Mouse (Mus musculus) ES-Bruce4 (cell line): Measurements from ENCODE around the gene Kcnk16. TPM values are rescaled to one million over a fixed set of nuclear protein-coding genes. Genes with fewer than 3 reads are reported as not detected.

Experiments
- H3K27ac ChIP-seq: 2 replicates; pipeline ENCODE4 v1.5.1; 2012; ENCODE audit warnings: low read length, inconsistent platforms; ENCODE audit not compliant: insufficient read depth
- H3K27me3 ChIP-seq: 2 replicates; pipeline ENCODE4 v1.6.1; 2012; ENCODE audit warnings: mild to moderate bottlenecking, low read length, inconsistent platforms; ENCODE audit not compliant: control insufficient read depth, poor library complexity, insufficient read depth, severe bottlenecking
- H3K36me3 ChIP-seq: 2 replicates; pipeline ENCODE4 v1.6.1; 2012; ENCODE audit warnings: inconsistent platforms, mild to moderate bottlenecking, low read length, moderate library complexity; ENCODE audit not compliant: control insufficient read depth, poor library complexity, insufficient read depth, severe bottlenecking
- H3K4me1 ChIP-seq: one replicate; pipeline ENCODE4 v1.8.1; 2011; ENCODE audit warnings: low read length; ENCODE audit not compliant: control insufficient read depth, insufficient read depth
- H3K4me3 ChIP-seq: 2 replicates; pipeline ENCODE4 v1.5.1; 2011; ENCODE audit warnings: low read depth, mild to moderate bottlenecking, low read length
- H3K9ac ChIP-seq: 2 replicates; pipeline ENCODE4 v1.6.1; 2012; ENCODE audit warnings: low read depth, mild to moderate bottlenecking, inconsistent platforms; ENCODE audit not compliant: poor library complexity, severe bottlenecking
- H3K9me3 ChIP-seq: replicated peaks from 2 replicates; pipeline ENCODE4 v1.6.1; 2012; ENCODE audit warnings: mild to moderate bottlenecking, low read length, inconsistent platforms; ENCODE audit not compliant: control insufficient read depth, poor library complexity, insufficient read depth, severe bottlenecking
- CTCF ChIP-seq: IDR thresholded peaks from one replicate; pipeline ENCODE4 v1.8.1; 2011; ENCODE audit warnings: low read depth, low read length
- EP300 ChIP-seq: IDR thresholded peaks from 2 replicates; pipeline ENCODE4 v1.6.1; 2011; ENCODE audit warnings: low read depth, low read length; ENCODE audit not compliant: insufficient read depth
- POLR2A ChIP-seq: IDR thresholded peaks from one replicate; pipeline ENCODE4 v1.8.1; 2011; ENCODE audit warnings: low read length; ENCODE audit not compliant: insufficient read depth
- polyA plus RNA-seq: library from polyadenylated mRNA; stranded (reverse); fragments of >200 nt; gene quantifications from 2 replicates; pipeline ENCODE4 v1.2.4, GENCODE M21; 2011; ENCODE audit warnings: low read depth; ENCODE audit not compliant: missing spikeins, insufficient read depth, insufficient read length

Kcnk16 gene
- polyA plus RNA-seq, 1 experiment, result not detected

DNA sequence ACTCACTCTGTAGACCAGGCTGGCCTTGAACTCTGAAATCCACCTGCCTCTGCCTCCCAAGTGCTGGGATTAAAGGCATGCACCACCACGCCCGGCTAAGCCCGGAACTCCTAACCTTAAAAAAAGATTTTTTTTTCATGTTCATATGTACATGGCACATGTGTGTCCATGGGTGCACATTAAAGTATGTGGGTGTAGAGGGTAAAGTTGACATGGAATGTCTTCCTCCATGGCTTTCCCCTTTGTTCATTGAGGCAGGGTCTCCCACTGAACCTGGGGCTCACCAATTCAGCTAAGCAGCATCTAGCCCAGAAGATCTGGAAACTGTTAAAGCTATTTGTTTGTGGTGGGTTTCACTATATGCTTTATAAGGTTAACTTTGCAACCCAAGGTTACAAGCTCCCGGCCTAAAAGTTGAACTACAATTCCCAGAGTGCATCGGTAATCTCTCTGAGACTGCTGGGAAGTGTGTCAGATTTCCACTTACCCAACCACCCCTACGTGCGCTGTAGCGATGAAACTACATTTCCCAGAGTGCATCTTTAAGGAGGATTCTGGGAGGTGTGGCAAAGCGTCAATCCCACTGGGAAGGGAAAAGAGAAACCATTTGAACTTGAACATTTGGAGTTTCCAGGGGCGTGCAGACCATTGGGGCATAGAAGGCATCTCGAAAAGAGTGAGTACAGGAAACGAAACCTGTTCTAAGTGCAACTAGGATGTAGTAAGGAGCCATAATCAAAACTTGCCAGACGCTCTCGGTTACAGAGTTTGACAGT is 25.3 kb upstream of the Kcnk16 start, which contains the start of gene Nudt13:
Nudt13 (plus strand) TSS at position 581 of the 776 bp plus-strand sequence.
- H3K9me3 ChIP-seq, result no peaks in the 10 kb centered on the region
- H3K27ac ChIP-seq, result no peak within 1 kb of the TSS
- no peaks in the 10 kb centered on the region for H3K4me1 ChIP-seq
- H3K36me3 ChIP-seq, result no peaks in the 10 kb centered on the region
- H3K27me3 ChIP-seq, result no peaks in the 10 kb centered on the region
- peak within 1 kb of the TSS; percentile 90 for H3K4me3 ChIP-seq
- H3K9ac ChIP-seq, result peak within 1 kb of the TSS; percentile 74
- no peak for TF ChIP-seq CTCF
- TF ChIP-seq POLR2A, result no peak
- TF ChIP-seq EP300, result no peak

DNA sequence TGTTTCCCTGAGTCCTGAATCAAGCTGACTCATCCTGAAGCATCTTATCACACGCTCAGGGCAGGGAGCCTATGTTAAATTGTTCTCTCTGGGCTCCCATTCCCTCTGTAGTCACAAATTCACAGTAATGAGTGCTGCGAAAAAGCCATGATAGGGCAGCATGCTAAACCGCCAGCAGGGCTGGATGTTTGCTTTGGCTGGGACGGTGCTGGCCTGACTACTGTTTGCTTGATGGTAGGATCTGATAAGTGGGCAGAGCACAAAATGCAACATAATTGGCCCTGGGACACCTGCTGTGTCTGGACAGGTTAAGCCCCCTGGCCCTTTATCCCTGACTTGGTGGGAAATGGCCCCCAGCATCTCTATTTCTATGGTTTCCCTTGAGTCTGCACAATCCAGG is 22.4 kb upstream of the Kcnk16 start:
- Histone ChIP-seq H3K4me3 (no peak overlapping the region), H3K36me3 (no peaks in the 10 kb centered on the region), H3K9me3 (peaks cover 7% of the 10 kb centered on the region; the same call in 1 of the 2 replicates), H3K9ac (no peak overlapping the region), H3K4me1 (no peaks in the 10 kb centered on the region), H3K27me3 (no peaks in the 10 kb centered on the region), H3K27ac (no peak overlapping the region)
- no peak for TF ChIP-seq POLR2A
- TF ChIP-seq EP300, result no peak

DNA sequence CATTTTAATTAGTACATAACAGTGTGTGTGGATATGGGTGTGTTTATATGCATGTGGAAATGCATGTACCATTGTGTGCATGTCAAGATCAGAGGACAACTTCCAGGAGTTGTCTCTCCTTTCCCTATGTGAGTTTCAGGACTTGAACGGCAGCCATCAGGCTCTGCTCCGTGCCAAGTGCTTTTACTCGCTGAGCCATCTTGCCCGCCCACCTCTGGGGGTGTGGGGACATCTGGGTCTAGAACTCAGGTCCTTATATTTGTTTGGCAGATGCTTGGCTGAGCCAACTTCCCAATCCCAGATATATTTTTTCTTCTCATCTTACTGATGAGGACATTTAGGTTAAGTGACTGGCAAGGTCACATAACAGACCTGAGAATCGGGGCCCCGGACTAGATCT is 578 bp downstream of the Kcnk16 start:
- Histone ChIP-seq H3K27ac (no peak overlapping the region), H3K4me3 (no peak overlapping the region), H3K27me3 (no peaks in the 10 kb centered on the region), H3K9ac (no peak overlapping the region), H3K9me3 (no peaks in the 10 kb centered on the region), H3K36me3 (no peaks in the 10 kb centered on the region), H3K4me1 (no peaks in the 10 kb centered on the region)
- TF ChIP-seq EP300, result no peak

DNA sequence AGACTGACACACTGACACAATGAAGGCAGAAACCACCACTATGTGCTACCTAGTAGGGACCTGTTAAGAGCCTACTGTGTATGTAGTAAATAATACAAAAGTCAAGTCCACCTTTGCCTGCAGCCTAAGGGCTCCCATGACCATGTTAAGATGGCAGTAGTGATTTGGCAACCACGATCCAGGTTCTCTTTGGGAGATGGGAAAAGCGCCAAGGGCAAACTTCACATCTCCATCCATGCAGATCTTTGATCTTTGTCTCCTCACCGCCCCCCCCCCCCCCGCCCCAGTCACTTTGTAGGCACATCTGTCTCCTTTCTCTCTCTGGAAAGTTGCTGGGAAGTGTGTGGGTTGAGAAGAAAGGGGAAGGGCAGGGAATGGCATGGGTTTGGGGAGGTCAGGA is 6.7 kb downstream of the Kcnk16 start:
- Histone ChIP-seq H3K27me3 (no peaks in the 10 kb centered on the region), H3K36me3 (no peaks in the 10 kb centered on the region), H3K9ac (no peak overlapping the region), H3K9me3 (no peaks in the 10 kb centered on the region), H3K4me3 (no peak overlapping the region), H3K27ac (no peak overlapping the region), H3K4me1 (no peaks in the 10 kb centered on the region)
- no peak for TF ChIP-seq EP300
- no peak for TF ChIP-seq POLR2A
- no peak for TF ChIP-seq CTCF

DNA sequence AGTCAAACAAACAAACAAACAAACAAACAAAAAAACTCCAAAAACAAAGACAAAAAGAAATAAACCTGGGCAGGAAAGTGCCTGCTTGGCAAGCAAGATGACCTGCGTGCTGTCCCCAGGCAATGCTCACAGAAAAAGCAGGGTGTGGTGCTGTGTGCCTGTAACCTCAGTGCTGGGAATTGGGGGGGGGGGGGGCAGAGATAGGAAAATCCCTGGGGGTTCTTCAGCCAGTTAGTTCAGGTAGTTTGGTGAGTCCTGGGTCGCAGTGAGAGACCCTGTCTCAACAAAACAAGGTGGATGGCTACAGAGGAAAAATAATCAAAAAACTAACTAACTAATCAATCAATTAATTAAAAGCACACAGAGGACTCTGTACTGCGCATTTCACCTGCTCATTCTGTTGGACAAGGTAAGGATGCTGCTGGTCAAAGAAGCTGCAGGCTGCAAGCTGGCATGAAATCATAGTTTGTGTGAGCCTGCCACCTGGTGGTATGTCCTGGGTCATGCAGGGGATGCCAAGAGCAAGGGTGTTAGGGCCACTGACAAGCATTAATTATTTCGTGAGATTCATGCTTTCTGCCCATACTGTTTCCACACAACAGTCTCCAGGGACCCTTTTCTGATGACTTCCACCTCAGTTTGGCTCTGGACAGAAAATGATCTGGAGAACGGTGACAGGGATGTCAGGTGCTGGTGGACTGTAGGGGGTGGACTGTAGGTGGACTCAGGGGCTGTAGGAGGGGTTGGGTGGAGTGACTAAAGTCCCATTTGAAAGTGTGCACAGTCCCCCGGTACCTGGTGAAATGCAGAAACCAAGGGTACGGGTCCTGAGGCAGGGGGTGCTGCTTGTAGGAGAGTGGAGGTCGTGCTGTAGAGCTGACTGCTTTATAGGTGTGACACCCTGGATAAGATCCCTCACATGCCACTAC is 10.6 kb downstream of the Kcnk16 start:
- Histone ChIP-seq H3K9me3 (no peaks in the 10 kb centered on the region), H3K9ac (no peak overlapping the region), H3K4me3 (no peak overlapping the region), H3K4me1 (no peaks in the 10 kb centered on the region), H3K36me3 (no peaks in the 10 kb centered on the region), H3K27ac (no peak overlapping the region), H3K27me3 (no peaks in the 10 kb centered on the region)
- TF ChIP-seq EP300 (no peak), POLR2A (no peak), CTCF (peak; percentile 96)
